Mouse (Mus musculus): ENCODE data around the gene Il12rb1. TPM values are rescaled to one million over a fixed set of nuclear protein-coding genes. Genes with fewer than 3 reads are reported as not detected.

The Il12rb1 gene
- polyA plus RNA-seq, 1 experiment from 2014 or later = 0.19 TPM

- peak overlapping the region; percentile 15; the same call in 1 of the 2 replicates for H3K4me2 ChIP-seq (replicated peaks; ENCODE audit: low read depth)
- peaks cover 14% of the 10 kb centered on the region; the same call in 1 of the 2 replicates for H3K36me3 ChIP-seq (ENCODE audit: control insufficient read depth, insufficient read depth, low read length)
- H3K9me3 ChIP-seq (ENCODE audit: control insufficient read depth, low read length) = no peaks in the 10 kb centered on the region
- ATAC-seq (ENCODE audit: low FRiP score, low TSS enrichment) (0 out of 2 replicates have a peak, but pooled peaks have one; percentile 5), DNase-seq (ENCODE audit: low spot score) (peak; percentile 88)
- H3K9ac ChIP-seq (ENCODE audit: low read length) = peak overlapping the region; percentile 98
- peaks cover 20% of the 10 kb centered on the region for H3K4me1 ChIP-seq (replicated peaks; ENCODE audit: control insufficient read depth, insufficient read depth)
- H3K27ac ChIP-seq (replicated peaks) = peak overlapping the region; percentile 81
- TF ChIP-seq CTCF (IDR thresholded peaks at IDR 0.05; ENCODE audit: low read depth) (0 out of 2 replicates have a peak, but pooled peaks have one; percentile 1), EP300 (optimal IDR thresholded peaks at IDR 0.05) (no peak)
- no peaks in the 10 kb centered on the region for H3K27me3 ChIP-seq (ENCODE audit: control insufficient read depth, insufficient read depth, low read length)
- WGBS = 12% methylated on average over 9 of the region's 9 CpGs
- no peak overlapping the region for H3K4me3 ChIP-seq (ENCODE audit: low read depth, low read length)
Measured at GRCm38 (mm10) chr8:70773833-70774232, 34.4 kb upstream of the Il12rb1 start.

GRCm38 (mm10) chr8:70774740-70775139, 33.5 kb upstream of the Il12rb1 start:
- no peak for DNase-seq (ENCODE audit: low spot score)
- Histone ChIP-seq H3K4me1 (replicated peaks; ENCODE audit: control insufficient read depth, insufficient read depth) (peaks cover 20% of the 10 kb centered on the region), H3K9me3 (ENCODE audit: control insufficient read depth, low read length) (no peaks in the 10 kb centered on the region), H3K27ac (replicated peaks) (peak overlapping the region; percentile 81; the same call in 1 of the 2 replicates), H3K36me3 (ENCODE audit: control insufficient read depth, insufficient read depth, low read length) (peaks cover 18% of the 10 kb centered on the region; the same call in 1 of the 2 replicates), H3K4me3 (ENCODE audit: low read depth, low read length) (no peak overlapping the region), H3K27me3 (ENCODE audit: control insufficient read depth, insufficient read depth, low read length) (no peaks in the 10 kb centered on the region), H3K4me2 (replicated peaks; ENCODE audit: low read depth) (0 out of 2 replicates have a peak overlapping the region, but pooled peaks have one; percentile 23), H3K9ac (ENCODE audit: low read length) (peak overlapping the region; percentile 98)
- WGBS = 94% methylated on average over 17 of the region's 18 CpGs
- TF ChIP-seq CTCF (IDR thresholded peaks at IDR 0.05; ENCODE audit: low read depth) = no peak
- no peak for TF ChIP-seq EP300 (optimal IDR thresholded peaks at IDR 0.05)
- no peak for ATAC-seq (ENCODE audit: low FRiP score, low TSS enrichment)

- DNase-seq (ENCODE audit: low spot score) (no peak), ATAC-seq (ENCODE audit: low FRiP score, low TSS enrichment) (no peak)
- WGBS = 78% methylated on average over 5 of the region's 5 CpGs
- Histone ChIP-seq H3K27me3 (ENCODE audit: control insufficient read depth, insufficient read depth, low read length) (no peaks in the 10 kb centered on the region), H3K9me3 (ENCODE audit: control insufficient read depth, low read length) (no peaks in the 10 kb centered on the region), H3K4me3 (ENCODE audit: low read depth, low read length) (peak overlapping the region; percentile 85), H3K4me2 (replicated peaks; ENCODE audit: low read depth) (peak overlapping the region; percentile 72), H3K9ac (ENCODE audit: low read length) (peak overlapping the region; percentile 98), H3K36me3 (ENCODE audit: control insufficient read depth, insufficient read depth, low read length) (peaks cover 15% of the 10 kb centered on the region; the same call in 1 of the 2 replicates), H3K4me1 (replicated peaks; ENCODE audit: control insufficient read depth, insufficient read depth) (peaks cover 20% of the 10 kb centered on the region), H3K27ac (replicated peaks) (no peak overlapping the region)
- no peak for TF ChIP-seq EP300 (optimal IDR thresholded peaks at IDR 0.05)
- TF ChIP-seq CTCF (IDR thresholded peaks at IDR 0.05; ENCODE audit: low read depth) = no peak
Measured at GRCm38 (mm10) chr8:70775227-70775626, 33.0 kb upstream of the Il12rb1 start.

GRCm38 (mm10) chr8:70775851-70776495, 32.3 kb upstream of the Il12rb1 start:
- Histone ChIP-seq H3K4me2 (replicated peaks; ENCODE audit: low read depth) (peak overlapping the region; percentile 72), H3K9ac (ENCODE audit: low read length) (peak overlapping the region; percentile 98), H3K36me3 (ENCODE audit: control insufficient read depth, insufficient read depth, low read length) (peaks cover 11% of the 10 kb centered on the region; the same call in 1 of the 2 replicates), H3K9me3 (ENCODE audit: control insufficient read depth, low read length) (no peaks in the 10 kb centered on the region), H3K4me1 (replicated peaks; ENCODE audit: control insufficient read depth, insufficient read depth) (peaks cover 20% of the 10 kb centered on the region), H3K27me3 (ENCODE audit: control insufficient read depth, insufficient read depth, low read length) (no peaks in the 10 kb centered on the region), H3K27ac (replicated peaks) (peak overlapping the region; percentile 99), H3K4me3 (ENCODE audit: low read depth, low read length) (peak overlapping the region; percentile 85)
- ATAC-seq (ENCODE audit: low FRiP score, low TSS enrichment) = no peak
- 3% methylated on average over 32 of the region's 34 CpGs for WGBS
- TF ChIP-seq EP300 (optimal IDR thresholded peaks at IDR 0.05) = no peak
- no peak for TF ChIP-seq CTCF (IDR thresholded peaks at IDR 0.05; ENCODE audit: low read depth)
- DNase-seq (ENCODE audit: low spot score) = no peak

GRCm38 (mm10) chr8:70776496-70777444, 31.5 kb upstream of the Il12rb1 start, which contains the start of gene Pik3r2:
Gene Pik3r2, minus strand, starts transcription at chr8:70776713.
- TF ChIP-seq CTCF (IDR thresholded peaks at IDR 0.05; ENCODE audit: low read depth) (peak; percentile 65), EP300 (optimal IDR thresholded peaks at IDR 0.05) (peak; percentile 71)
- Histone ChIP-seq H3K4me3 (ENCODE audit: low read depth, low read length) (peak within 1 kb of the TSS; percentile 85), H3K4me2 (replicated peaks; ENCODE audit: low read depth) (peak within 1 kb of the TSS; percentile 72), H3K9me3 (ENCODE audit: control insufficient read depth, low read length) (no peaks in the 10 kb centered on the region), H3K27me3 (ENCODE audit: control insufficient read depth, insufficient read depth, low read length) (no peaks in the 10 kb centered on the region), H3K9ac (ENCODE audit: low read length) (peak within 1 kb of the TSS; percentile 98), H3K4me1 (replicated peaks; ENCODE audit: control insufficient read depth, insufficient read depth) (peaks cover 20% of the 10 kb centered on the region), H3K36me3 (ENCODE audit: control insufficient read depth, insufficient read depth, low read length) (peaks cover 9% of the 10 kb centered on the region), H3K27ac (replicated peaks) (peak within 1 kb of the TSS; percentile 99)
- WGBS = under 1% methylated on average over 80 of the region's 94 CpGs
- peak; percentile 91 for ATAC-seq (ENCODE audit: low FRiP score, low TSS enrichment)
- peak; percentile 98 for DNase-seq (ENCODE audit: low spot score)
